Mouse (Mus musculus): ENCODE results near the gene Il20rb. TPM values are rescaled to one million over a fixed set of nuclear protein-coding genes. Genes with fewer than 3 reads are reported as not detected.
A peak's percentile ranks its signal among the peaks of the same experiment; 100 is the strongest.

The Il20rb gene
- total RNA-seq, 2 experiments from 2014 or later: 1.4 to 1.6 TPM

- ATAC-seq (ENCODE audit: poor library complexity, severe bottlenecking): no peak
Measured at GRCm38 (mm10) chr9:100436865-100437595, 49.6 kb downstream of the Il20rb start.

GRCm38 (mm10) chr9:100431355-100431754 is 55.2 kb downstream of the Il20rb start:
- ATAC-seq (ENCODE audit: poor library complexity, severe bottlenecking): no peak

DNA sequence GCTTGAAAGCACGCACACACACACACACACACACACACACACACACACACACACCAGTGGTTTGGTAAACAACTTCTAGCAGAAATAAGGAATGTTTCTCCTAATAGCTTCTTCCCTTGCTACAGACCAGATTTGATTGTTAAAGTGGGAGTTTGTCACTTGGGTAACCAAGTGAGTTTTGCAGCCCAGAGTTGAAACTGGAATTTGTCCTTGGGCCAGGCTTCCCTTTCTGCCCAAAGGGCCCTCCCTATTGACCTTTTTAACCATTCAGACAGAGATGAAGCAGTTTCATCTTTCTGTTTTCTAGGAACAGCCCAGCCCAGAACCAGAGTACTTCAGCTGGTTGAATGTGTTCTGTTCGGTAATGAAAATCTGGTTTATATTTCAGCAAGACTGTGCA is 55.7 kb downstream of the Il20rb start:
- no peak for ATAC-seq (ENCODE audit: poor library complexity, severe bottlenecking)

GRCm38 (mm10) chr9:100419644-100420043 is 66.9 kb downstream of the Il20rb start:
- peak; percentile 33; the same call in 1 of the 2 replicates for ATAC-seq (ENCODE audit: poor library complexity, severe bottlenecking)

DNA sequence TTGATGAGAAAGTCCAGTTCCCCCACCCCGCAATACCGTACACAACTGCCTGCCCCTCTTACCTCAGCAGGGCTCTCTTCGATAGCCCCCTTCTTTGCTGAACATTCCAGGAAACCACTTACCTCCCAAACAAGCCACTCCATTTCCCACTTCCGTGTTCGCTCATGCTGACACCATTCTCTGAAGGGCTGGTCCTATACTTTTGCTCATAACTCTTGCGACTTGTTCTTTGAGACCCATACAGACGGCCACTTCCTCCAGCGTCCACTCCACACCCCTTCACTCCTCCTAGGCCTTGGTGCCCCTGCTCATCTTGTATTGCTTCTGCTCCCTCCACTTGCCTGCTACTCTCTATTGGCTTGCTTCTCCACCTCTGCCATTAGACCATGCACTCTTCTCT is 67.5 kb downstream of the Il20rb start:
- peak; percentile 54 for ATAC-seq (ENCODE audit: poor library complexity, severe bottlenecking)

DNA sequence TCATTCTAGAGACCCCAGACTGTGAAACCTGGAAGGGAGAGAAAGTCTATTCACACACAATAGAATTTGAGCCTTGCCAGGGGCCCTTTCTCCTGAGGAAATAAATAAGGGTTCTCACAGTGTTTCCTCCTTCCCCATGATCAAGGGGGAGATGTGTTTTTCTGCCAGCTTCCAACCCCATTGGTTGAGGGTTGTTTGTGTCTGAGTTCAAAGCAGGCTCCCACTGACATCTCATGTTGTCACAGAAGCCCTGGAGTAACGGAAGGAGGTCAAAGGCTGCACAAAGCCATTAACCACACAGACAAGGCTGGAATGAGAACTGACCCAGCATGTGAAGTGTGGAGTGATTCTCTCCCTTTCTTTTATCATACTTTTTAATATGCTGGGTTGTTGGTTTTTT is 69.8 kb downstream of the Il20rb start:
- ATAC-seq (ENCODE audit: poor library complexity, severe bottlenecking): no peak

DNA sequence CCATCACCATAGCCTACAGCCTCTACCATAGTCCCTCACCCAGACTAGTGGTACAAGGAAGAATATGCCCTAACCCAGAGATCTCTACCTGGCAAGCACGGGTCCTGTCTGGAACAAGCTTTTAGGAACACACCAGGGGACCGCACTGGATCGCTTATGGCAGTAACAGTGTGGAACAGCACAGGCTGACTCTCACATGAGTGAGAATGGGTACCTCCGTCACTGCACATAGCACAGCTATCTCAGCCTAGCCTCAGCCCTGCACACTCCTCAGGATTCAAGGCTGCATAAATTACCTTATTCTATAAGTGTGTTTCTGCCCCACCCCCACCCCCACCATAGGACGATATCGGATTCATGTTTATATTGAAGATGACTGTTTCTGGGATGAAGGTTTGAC is 70.3 kb downstream of the Il20rb start:
- ATAC-seq (ENCODE audit: poor library complexity, severe bottlenecking): no peak

- no peak for ATAC-seq (ENCODE audit: poor library complexity, severe bottlenecking)
Measured at GRCm38 (mm10) chr9:100415328-100415979, 71.1 kb downstream of the Il20rb start.

Other genes starting within 250 kb of the Il20rb start
- gene Nck1, start 59.3 kb upstream of the Il20rb start, total RNA-seq (2015): 47.5 and 61.0 TPM in 2 replicates
- 61.3 and 69.6 TPM in 2 replicates for gene Nck1, start 59.3 kb upstream of the Il20rb start, total RNA-seq (2017)
- not detected in 2 replicates for gene Slc35g2, start 84.3 kb upstream of the Il20rb start, total RNA-seq (2015)
- not detected in 2 replicates for gene Slc35g2, start 84.3 kb upstream of the Il20rb start, total RNA-seq (2017)
- gene Stag1, start 111.0 kb upstream of the Il20rb start, total RNA-seq (2015): 71.4 and 76.5 TPM in 2 replicates
- gene Stag1, start 111.0 kb upstream of the Il20rb start, total RNA-seq (2017): 93.7 and 102 TPM in 2 replicates